In the genomic region with DNA sequence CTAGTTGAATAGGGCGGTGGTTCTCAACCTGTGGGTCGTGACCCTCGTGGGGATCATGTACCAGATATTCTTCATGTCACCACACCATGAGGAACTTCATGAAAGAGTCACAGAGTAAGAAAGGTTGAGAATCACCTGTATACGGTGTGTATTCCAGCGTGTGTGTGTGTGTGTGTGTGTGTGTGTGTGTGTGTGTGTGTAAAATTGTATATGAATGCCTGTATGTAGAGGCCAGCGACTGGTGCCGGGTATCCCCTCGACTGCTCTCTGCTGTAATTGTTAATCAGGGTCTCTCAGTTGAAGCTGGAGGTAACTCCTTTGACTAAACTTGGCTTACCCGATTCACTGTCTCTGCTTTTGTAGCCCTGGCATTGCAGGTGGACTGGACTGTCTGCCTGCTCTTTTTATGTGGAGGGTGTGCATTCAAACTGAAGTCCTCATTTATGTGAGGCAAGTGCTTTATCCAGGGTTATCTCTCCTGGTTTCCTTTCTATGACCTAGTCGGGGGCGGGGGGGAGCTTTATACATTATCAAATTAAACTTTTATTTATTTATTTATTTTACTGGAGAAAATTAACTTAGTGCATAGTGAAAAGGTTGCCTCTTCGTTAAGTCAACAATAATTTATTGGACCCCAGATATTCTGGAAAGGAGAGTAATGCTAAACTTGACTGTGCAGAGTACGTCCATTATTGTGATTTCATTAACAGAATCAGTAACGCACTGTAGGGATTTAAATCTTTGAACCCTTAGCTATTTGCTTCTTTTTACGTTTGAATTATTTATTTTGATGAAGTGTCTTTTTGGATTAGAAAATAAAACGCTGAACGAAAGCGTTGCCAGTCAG, we compare ENCODE assay signal across 7 mouse cellular contexts. TPM values are rescaled to one million over a fixed set of nuclear protein-coding genes. Genes with fewer than 3 reads are reported as not detected.
A peak's percentile ranks its signal among the peaks of the same experiment; 100 is the strongest.
DNase-seq lines count a peak whose midpoint lies in the region; ATAC-seq lines count a peak whose summit lies in the region.

No protein-coding gene starts in this region.

- H3K27me3 ChIP-seq in lung, embryonic 15.5 days = no peaks in the 10 kb centered on the region
- no peaks in the 10 kb centered on the region for H3K27me3 ChIP-seq in forebrain, embryonic 13.5 days
- H3K27me3 ChIP-seq in limb, embryonic 13.5 days = no peaks in the 10 kb centered on the region
- H3K27me3 ChIP-seq in stomach, embryonic 15.5 days (replicated peaks) = no peaks in the 10 kb centered on the region

- WGBS in lung, embryonic 15.5 days = 46% methylated on average over 18 of the region's 18 CpGs
- 50% methylated on average over 18 of the region's 18 CpGs for WGBS in forebrain, embryonic 13.5 days
- 51% methylated on average over 18 of the region's 18 CpGs for WGBS in limb, embryonic 13.5 days
- WGBS in stomach, embryonic 15.5 days = 50% methylated on average over 18 of the region's 18 CpGs

- H3K4me1 ChIP-seq in lung, embryonic 15.5 days = no peaks in the 10 kb centered on the region
- H3K4me1 ChIP-seq in forebrain, embryonic 13.5 days = peaks cover 15% of the 10 kb centered on the region
- no peaks in the 10 kb centered on the region for H3K4me1 ChIP-seq in limb, embryonic 13.5 days
- H3K4me1 ChIP-seq in stomach, embryonic 15.5 days = no peaks in the 10 kb centered on the region

- H3K9ac ChIP-seq in lung, embryonic 15.5 days = peak overlapping the region; percentile 37
- no peak overlapping the region for H3K9ac ChIP-seq in forebrain, embryonic 13.5 days
- no peak overlapping the region for H3K9ac ChIP-seq in limb, embryonic 13.5 days
- H3K9ac ChIP-seq in stomach, embryonic 15.5 days = no peak overlapping the region

- H3K9me3 ChIP-seq in lung, embryonic 15.5 days = no peaks in the 10 kb centered on the region
- no peaks in the 10 kb centered on the region for H3K9me3 ChIP-seq in forebrain, embryonic 13.5 days (replicated peaks)
- no peaks in the 10 kb centered on the region for H3K9me3 ChIP-seq in limb, embryonic 13.5 days
- H3K9me3 ChIP-seq in stomach, embryonic 15.5 days = no peaks in the 10 kb centered on the region

- no peaks in the 10 kb centered on the region for H3K36me3 ChIP-seq in lung, embryonic 15.5 days
- H3K36me3 ChIP-seq in forebrain, embryonic 13.5 days (ENCODE audit: poor library complexity, severe bottlenecking) = no peaks in the 10 kb centered on the region
- H3K36me3 ChIP-seq in limb, embryonic 13.5 days = no peaks in the 10 kb centered on the region
- H3K36me3 ChIP-seq in stomach, embryonic 15.5 days = no peaks in the 10 kb centered on the region

- H3K4me3 ChIP-seq in lung, embryonic 15.5 days = peak overlapping the region; percentile 37
- peak overlapping the region; percentile 29 for H3K4me3 ChIP-seq in forebrain, embryonic 13.5 days
- H3K4me3 ChIP-seq in limb, embryonic 13.5 days = peak overlapping the region; percentile 38
- H3K4me3 ChIP-seq in stomach, embryonic 15.5 days (replicated peaks) = peak overlapping the region; percentile 41

- H3K27ac ChIP-seq in lung, embryonic 15.5 days = no peak overlapping the region
- no peak overlapping the region for H3K27ac ChIP-seq in forebrain, embryonic 13.5 days
- no peak overlapping the region for H3K27ac ChIP-seq in limb, embryonic 13.5 days
- H3K27ac ChIP-seq in stomach, embryonic 15.5 days = no peak overlapping the region

- no peak for DNase-seq in lung, postnatal 10 days
- DNase-seq in layer of hippocampus, adult 9-10 months (ENCODE audit: low spot score) = no peak
- no peak for DNase-seq in right cerebral cortex, postnatal 14 days

- H3K4me2 ChIP-seq in lung, embryonic 15.5 days = peak overlapping the region; percentile 60
- H3K4me2 ChIP-seq in forebrain, embryonic 13.5 days = peak overlapping the region; percentile 58
- H3K4me2 ChIP-seq in limb, embryonic 13.5 days (replicated peaks) = peak overlapping the region; percentile 61
- peak overlapping the region; percentile 66 for H3K4me2 ChIP-seq in stomach, embryonic 15.5 days

- ATAC-seq in lung, embryonic 15.5 days (ENCODE audit: borderline replicate concordance, extremely low read depth, low FRiP score, low TSS enrichment) = peak; percentile 55; the same call in 1 of the 2 replicates
- ATAC-seq in forebrain, embryonic 13.5 days = peak; percentile 61
- ATAC-seq in limb, embryonic 13.5 days (ENCODE audit: low FRiP score, low read depth) = peak; percentile 34
- no peak; the same call in 1 of the 2 replicates for ATAC-seq in stomach, embryonic 15.5 days (ENCODE audit: insufficient read depth, low FRiP score, low read depth)

RNA-seq across cellular contexts. Expression of a gene that starts 47.2 kb away (rescaled TPM):
- 1.3 and 1.6 TPM in 2 replicates for polyA plus RNA-seq in lung, embryonic 15.5 days (2015; fragmentation: Nextera tagmentation; extraction: Ambion mirVana)
- 14.7 and 15.0 TPM in 2 replicates for polyA plus RNA-seq in forebrain, embryonic 13.5 days (2015; fragmentation: Nextera tagmentation; extraction: Ambion mirVana)
- 4.9 and 6.2 TPM in 2 replicates for polyA plus RNA-seq in limb, embryonic 13.5 days (2015; fragmentation: Nextera tagmentation; extraction: Ambion mirVana)
- 2.9 and 3.1 TPM in 2 replicates for polyA plus RNA-seq in stomach, embryonic 15.5 days (2015; fragmentation: Nextera tagmentation; extraction: Ambion mirVana)
